Mouse (Mus musculus): ENCODE measurements around the gene Ppef2.

The Ppef2 gene

GRCm38 (mm10) chr5:92234939-92235557, 21.0 kb downstream of the Ppef2 start:
- no peak for DNase-seq

- DNase-seq: no peak
These were observed 22.7 kb downstream of the Ppef2 start for GRCm38 (mm10) chr5:92233366-92233765.

DNA sequence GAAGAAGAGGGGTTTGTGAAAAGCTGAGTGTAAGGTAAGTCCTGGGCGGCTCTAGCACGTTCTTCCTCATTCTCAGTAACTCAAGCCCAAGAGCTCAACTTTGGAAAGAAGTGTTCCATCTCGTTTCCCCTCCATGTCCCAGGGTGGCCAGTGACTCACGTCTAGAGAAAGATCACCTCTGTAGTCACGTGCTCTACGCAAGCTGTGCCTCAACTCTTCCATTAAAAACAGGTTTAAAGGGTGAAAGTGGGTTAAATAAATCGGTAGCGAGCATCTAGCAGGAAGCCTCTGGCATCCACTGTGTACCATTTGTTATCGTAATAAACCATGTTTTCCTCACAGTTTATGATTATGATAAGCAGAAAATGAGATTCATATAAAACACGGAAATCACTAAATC, 24.2 kb downstream of the Ppef2 start:
- DNase-seq: no peak

DNA sequence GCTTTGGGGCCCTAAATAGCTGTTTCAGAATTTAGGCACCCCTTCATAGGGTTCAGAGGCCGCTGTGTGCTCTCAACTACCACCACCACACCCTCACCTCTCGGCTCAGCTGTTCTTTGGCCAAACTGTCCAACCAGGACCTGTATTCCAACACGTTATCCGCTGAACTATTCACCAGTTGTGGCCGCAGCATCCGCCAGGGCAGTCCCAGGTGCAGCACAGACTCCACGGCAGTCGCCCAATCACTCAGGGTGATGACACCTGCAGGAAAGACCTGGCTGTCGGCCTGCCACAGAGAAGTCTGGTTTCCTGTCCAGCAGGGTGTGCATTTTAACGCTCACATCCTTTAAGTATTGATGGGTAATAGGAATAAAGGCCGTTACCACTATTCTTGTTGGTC, 25.8 kb downstream of the Ppef2 start:
- no peak for DNase-seq

- no peak for DNase-seq
These were observed 26.6 kb downstream of the Ppef2 start for GRCm38 (mm10) chr5:92229514-92229913.

DNA sequence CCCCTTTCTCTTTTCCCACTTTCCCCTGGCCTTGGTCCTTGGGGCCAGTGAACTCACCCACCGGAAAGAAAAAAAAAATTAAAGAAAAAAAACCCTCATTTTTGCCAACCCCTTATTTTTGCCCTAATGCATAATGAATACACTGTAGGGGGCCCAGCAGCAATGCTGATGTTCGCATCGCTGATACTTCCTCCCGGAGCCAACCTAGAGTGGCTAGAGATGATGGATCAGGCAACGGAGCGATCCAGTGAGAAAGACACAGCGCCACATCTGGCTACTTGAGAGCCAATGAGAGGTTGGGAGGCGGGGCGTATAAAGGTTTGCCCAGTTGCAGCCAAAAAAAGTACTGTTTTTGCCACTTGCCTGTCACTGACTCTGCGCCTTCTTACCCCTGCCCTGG, 27.3 kb downstream of the Ppef2 start:
- no peak for DNase-seq

DNA sequence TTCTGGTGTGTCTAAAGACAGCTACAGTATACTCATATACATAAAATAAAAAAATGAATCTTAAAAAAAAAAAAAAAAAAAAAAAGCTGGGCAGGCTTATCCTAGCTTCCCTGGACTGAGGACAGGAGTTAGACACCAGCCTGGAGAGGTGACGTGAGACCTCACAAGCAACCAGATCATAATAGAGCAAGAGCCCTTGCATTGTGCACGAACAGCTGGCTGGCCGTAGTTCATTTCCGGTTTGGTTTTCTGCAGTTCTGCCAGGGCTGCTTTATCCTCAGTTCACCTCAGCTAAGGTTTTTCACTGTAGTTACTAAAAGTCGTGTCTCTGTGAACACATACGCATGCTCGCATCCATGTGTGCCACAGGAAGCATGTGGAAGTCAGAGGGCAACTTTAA, 28.3 kb downstream of the Ppef2 start:
- no peak for DNase-seq

DNA sequence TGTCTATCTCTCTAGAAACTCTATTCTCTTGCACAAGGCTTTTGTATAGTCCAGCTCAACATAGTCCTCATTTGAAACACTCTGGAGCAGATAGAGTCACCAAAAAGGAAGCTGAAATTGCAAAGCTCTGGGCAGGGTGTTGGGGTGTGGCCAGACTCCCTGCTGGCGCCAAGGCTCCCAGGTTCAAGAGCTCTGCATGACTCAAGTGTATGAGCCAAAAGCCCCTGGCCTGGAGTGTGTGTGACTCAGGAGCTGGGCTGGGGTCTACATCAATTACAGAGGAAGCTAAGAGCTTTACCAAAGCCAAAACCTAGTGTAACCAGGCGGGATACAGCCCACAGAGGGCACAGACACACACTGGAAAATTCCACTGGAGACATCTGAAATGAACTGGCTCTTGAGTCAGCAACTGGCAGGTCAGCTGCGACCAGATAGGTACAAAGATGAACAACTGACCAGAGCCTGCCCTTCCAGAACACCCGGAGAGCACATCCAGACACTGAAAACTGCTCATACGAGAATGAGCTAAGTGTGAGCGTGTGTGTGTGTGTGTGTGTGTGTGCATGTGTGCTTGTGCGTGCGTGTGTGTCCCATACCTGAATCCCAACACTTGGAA, 35.7 kb downstream of the Ppef2 start:
- DNase-seq: peak; percentile 26 to 36

DNA sequence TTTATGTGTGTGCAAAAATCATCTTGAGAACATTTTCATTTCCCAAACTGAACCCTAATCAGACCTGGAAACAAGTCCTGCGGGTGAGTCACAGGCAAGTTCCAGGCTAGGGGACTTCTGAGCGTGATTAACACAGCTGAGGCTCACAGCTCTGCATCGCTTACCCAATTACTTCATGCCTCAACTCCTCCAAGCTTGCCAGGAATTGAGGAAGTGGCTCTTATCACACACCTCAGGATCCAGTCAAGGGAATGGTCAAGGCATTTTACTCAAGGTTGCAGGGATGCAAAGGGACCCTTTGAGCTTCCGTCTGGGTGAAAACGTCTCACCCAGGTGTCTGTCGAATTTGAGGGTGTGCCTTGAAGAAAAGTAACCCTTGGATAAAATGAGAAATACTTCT, 36.3 kb downstream of the Ppef2 start:
- peak in 1 of 2 experiments; percentile 23 for DNase-seq

DNA sequence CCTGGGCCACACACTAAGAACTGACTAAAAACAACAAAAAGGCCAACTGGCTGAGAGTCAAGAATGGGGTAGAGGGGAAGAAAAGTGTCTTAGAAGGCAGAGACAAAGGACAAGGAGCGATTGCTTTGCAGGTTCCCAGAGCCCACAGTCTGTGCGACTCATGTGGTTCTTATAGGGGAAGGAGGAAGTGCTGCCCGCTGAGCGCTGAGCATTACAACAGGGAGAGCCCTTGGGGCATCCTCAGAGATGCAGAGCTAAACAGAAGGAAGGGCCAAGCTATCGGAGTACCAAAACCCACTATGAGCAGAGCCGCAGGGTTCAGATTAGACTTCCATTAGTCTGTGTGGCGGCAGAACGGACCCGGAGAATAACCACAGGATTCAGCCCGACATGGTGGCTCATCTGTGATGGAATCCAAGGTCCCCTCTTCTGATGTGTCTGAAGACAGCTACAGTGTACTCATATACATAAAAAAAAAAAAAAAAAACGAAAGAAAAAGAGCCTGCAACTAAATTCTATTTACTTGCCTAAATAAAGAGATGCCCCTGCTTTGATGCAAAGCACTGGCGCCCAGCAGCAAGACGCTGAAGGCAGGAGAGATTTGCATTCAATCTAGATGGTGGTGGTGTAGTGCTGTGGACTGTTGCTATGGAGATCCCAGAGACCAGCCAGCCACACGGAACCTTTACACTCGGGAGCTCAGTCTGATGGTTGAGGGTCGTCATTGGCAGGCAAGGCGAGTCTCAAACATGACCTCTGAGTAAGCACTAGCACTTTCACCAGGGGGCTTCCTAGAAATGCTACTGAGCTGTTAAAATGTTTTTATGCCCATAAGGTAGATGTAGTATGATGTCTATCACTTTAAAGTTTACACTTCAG, 36.9 kb downstream of the Ppef2 start:
- no peak for DNase-seq

GRCm38 (mm10) chr5:92215308-92215707, 40.8 kb downstream of the Ppef2 start, which contains the start of gene U90926:
U90926 (minus strand) TSS chr5:92215408.
- no peak for DNase-seq

DNA sequence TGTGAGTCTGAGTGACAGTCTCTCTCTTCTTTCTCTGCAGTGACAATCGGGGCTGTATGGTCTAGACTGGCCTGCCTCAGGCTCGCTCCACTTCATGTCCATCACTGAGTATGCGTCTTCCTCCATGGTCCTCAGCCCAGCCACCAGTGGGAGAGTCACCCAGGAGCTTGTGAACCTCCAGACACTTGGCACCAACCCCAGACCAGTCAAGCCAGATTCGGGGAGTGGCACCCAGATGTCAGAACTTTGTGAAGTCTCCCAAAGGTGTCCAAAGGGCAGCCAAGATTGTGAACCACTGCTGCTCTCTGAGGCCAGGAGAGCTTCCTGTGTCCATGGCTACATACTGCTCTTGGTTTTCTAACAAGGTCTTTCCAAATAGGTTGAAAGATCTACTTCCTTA, 43.8 kb downstream of the Ppef2 start:
- DNase-seq: no peak

- DNase-seq: no peak
These were observed 45.9 kb downstream of the Ppef2 start for GRCm38 (mm10) chr5:92210205-92210604.

DNA sequence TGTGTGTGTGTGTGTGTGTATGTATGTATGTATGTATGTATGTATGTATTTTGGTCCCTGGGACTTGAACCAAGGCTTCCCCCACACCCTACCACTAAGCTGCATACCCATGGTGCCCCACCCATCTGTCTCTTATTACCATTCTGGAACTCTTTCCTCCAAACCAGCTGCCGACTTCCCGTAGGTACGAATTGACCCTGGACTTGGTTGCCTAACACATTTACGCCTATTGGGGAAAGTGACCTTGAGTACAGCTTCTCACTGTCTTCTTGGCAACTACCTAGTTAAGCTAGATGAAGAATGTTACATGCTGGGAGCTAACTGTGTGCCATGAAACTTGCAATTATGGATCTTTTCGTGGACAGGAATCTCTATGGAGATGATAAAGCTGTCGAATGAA, 50.0 kb downstream of the Ppef2 start:
- no peak for DNase-seq

DNA sequence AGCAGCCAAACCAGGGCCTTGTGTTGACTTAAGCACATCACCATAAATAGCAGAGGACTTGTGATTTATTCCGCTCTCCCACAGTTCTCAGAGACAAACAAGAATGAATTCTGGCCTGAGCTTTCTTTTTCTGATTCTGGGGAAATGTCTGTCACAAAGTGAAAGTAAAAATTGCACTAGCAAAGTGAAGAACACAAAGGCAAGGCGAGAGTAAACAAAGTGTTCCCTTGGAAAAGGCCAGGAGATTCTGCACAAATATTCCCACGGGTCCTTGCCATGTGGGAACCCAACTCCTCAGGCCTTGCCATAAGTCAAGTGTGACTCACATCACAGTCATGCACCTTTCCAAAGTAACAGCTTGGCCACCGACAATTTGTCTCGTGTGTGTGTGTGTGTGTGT, 50.4 kb downstream of the Ppef2 start:
- peak in 1 of 2 experiments; percentile 20 for DNase-seq

- peak; percentile 71 to 75 for DNase-seq
These were observed 50.9 kb downstream of the Ppef2 start for GRCm38 (mm10) chr5:92205184-92205583.

GRCm38 (mm10) chr5:92204162-92205036, 51.7 kb downstream of the Ppef2 start:
- DNase-seq: no peak

- DNase-seq: no peak
These were observed 57.8 kb downstream of the Ppef2 start for GRCm38 (mm10) chr5:92198266-92198665.

DNA sequence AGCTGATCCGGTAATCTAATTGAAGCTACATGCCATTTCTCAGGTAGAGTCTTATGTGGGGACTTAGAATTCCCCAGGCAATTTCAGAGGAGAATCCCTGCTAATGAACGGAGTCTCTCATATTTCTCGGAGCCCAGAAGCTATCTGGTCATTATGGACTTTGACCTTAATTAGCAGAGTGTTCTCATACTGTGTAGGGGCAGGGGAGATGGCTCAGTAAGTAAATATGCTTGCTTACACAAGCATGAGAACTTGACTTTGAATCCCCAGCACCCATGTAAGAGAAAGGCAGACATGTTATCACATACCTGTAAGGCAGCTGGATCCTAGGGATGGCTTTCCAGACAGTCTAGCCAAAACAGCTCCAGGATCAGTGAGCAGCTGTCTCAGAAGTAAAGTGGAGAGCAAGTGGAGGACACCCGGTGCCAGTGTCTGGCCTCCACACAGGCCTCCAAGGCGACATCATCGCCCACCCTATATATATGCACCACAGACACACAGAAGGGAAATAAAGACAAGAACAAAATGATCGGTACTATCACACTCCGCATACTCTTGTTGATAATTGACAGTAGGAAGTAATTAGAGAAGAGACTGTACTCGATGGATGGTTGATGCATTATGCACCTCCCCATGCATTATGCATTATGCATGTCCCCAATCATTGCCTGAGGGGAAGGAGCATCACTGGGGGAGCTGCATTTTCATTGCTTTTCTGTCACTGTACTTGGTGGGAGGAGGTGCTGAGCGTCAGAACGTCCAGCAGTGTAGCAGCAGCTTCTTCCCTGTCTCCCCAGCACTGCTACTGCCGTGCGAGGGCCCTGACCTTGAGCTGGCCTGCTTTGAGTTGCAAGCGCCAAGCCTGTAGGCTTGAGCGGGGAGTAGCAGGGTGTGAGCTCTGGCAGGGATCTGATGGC, 58.9 kb downstream of the Ppef2 start:
- no peak for DNase-seq

- peak; percentile 22 to 60 for DNase-seq
These were observed 60.4 kb downstream of the Ppef2 start for GRCm38 (mm10) chr5:92195716-92196115.

GRCm38 (mm10) chr5:92188881-92189483, 67.1 kb downstream of the Ppef2 start:
- DNase-seq: no peak
